Mouse (Mus musculus) NIH3T3 (cell line): Measurements from ENCODE around the gene Rtkn.

Experiments used
- DNase-seq: peaks from one replicate; pipeline ENCODE4 v3.0.0-alpha.2; 2012; ENCODE audit warnings: low read depth

The Rtkn gene

DNA sequence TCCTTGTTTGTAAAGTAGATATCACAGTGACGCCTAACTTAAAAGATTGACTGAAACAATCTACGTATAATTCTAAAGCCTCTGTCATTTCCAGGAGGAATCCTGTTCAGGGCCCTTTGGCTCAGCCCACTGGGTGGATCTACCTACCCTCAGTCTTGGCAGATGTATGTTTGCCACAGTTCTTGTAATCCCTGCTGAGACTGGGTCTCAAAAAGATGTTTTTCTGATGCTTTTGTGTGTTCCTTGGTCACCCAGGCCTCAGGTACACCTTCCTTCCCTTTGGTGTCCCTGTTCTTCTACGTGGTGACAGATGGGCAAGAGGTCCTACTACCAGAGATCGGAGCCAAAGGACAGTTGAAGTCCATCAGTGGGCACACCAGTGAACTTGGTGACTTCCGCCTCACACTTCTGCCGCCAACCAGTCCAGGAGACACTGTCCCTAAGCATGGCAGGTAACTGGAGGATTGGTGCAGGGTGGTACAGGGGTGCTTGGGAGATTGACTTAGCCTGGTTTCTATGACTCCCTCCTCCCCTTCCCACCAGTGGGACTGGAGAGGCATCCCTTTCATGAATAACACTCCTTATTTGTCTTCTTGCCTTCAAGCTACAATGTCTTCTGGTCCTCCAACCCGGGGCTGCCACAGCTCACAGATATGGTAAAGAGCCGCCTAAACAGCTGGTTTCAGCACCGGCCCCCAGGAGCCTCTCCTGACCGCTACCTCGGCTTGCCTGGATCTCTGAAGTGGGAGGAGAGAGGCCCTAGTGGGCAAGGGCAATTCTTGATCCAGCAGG, 18.7 kb upstream of the Rtkn start:
- no peak for DNase-seq

DNA sequence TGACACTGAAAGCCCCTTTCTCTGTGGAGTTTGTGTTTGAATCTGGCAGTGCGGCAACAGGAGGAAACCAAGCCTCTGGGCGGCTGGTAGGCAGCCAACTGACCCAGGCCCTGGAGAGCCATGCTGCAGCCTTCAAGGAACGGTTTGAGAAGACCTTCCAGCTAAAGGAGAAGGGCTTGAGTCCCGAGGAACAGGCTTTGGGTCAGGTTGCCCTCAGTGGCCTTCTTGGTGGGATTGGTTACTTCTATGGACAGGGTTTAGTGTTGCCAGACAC, 18.2 kb upstream of the Rtkn start:
- DNase-seq = no peak

DNA sequence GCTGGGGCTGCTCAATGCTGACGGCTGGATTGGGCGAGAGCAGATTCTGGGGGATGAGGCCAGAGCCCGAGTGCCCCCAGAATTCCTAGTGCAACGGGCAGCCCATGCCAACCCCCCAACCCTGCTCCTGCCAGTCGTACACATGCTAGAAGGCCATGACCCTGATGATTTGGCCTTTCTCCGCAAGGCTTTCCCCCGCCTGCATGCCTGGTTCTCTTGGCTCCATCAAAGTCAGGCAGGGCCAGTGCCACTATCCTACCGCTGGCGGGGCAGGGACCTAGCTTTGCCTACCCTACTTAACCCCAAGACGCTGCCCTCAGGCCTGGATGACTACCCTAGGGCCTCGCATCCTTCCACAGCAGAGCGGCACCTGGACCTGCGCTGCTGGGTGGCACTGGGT, 17.6 kb upstream of the Rtkn start:
- DNase-seq = no peak

DNA sequence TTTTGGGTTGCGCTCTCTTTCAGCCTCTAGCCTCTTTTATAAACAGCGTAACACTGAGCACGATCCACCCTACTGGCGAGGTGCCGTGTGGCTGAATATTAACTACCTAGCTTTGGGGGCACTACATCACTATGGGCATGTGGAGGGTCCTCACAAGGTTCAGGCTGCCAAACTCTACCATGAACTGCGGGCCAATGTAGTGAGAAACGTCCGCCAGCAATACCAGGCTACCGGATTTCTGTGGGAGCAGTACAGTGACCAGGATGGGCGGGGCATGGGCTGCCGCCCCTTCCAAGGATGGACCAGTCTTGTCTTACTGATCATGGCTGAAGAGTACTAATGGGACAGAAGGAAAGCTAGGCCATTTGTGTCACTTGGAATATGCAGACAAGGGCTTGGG, 16.9 kb upstream of the Rtkn start:
- DNase-seq = no peak

DNA sequence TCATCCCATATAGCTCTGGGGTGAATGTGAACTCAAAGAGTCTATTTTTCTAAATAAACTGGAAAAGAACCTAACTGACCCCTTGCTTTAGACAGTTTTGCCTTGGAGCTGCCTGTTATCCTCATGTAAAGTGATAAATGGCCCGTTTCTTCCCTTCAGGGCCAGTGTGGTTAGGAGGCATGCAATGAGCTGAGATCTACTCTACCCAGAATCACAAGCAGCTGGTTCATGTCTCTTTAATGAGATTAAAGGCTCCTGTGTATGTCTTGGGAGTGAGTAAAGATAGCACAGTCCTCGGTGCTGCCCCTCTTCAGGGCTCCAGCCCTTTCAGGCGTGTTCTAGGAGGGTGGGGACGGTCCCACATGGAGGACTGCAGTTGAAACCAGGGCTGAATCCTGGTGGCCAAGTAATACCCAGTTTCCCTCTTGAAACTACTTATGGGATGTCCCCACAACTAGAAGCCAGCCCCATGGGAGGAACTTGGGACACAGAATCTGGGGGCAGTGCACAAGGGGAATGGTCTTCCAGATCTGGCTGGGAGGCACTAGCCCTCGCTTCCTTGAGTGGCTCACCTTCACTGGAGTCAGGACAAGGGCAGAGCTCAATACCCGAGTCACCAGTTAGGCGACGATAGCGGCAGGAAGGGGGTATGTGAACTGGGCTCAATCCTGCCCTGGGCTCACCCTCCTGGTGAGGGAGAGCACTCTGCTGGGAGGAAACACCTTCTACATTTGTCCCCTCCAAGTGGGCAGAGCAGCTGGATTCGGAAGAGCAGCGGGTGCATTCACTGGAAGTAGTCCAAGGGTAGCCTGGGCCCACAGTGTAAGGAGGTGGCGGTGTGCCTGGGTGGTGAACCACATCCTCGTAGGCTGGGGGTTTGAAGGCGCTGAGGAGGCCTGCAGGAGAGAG, 16.2 kb upstream of the Rtkn start:
- no peak for DNase-seq

DNA sequence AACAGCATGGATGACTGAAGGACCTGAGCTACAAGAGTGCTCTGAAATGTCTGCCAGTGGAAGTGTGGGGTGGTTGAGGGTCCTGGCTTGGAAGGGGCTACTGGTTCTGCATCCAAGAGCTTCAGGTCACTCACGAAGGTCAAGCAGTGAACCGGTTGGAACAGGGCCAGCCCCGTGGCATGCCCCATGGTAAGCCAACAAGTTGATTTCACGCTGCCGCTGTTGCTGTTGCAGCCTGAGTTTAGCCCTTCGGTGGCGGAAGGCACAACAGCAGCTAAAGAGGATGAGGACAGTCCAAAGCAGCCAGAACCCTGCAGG, 15.6 kb upstream of the Rtkn start:
- no peak for DNase-seq

DNA sequence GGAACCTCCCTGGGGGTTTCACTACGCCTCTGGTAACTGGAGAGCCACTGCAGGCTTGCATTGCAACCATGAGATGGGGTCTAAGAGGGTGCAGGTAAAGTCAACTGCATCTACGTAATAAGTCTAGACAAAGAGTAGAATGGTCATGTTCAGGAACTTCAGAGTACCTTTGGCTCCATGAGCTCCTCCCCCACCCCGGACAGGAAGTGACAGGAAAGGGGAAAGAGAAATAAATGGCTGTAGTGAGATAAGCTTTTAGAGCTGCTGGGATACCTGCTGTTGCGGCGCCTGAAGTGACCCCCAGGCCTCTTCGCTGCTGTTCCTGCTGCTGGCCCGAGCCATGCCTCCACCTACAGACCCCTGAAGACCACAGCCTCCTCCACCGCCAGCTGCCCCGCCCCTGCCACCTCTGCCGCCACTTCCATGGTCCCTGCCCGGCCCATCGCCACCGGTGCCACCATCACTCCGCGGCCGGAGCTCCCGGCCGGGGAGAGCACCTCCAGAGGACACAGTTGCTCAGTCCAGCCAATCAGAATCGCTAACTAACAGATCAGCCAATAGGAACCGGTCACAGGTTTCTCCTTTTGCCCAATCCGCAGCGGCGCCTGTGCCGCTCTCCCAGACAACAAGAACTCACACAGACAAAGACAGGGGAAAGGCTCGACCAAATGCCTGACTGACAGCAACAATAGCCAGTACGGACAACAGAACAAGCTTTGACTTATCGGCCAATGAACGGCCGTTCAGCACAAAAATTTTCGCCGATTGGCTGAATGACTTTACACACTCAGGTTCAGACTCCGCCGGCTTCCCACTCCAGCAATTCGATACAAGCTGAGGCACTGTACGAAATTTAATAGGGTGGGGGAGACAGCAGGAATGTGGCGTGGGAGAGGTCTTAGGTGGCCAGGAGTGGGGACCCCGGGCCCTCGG, 14.1 kb upstream of the Rtkn start, which contains the start of gene Wbp1:
Gene Wbp1, minus strand, starts transcription at position 630 of the 933 bp plus-strand sequence.
- peak; percentile 99 for DNase-seq

DNA sequence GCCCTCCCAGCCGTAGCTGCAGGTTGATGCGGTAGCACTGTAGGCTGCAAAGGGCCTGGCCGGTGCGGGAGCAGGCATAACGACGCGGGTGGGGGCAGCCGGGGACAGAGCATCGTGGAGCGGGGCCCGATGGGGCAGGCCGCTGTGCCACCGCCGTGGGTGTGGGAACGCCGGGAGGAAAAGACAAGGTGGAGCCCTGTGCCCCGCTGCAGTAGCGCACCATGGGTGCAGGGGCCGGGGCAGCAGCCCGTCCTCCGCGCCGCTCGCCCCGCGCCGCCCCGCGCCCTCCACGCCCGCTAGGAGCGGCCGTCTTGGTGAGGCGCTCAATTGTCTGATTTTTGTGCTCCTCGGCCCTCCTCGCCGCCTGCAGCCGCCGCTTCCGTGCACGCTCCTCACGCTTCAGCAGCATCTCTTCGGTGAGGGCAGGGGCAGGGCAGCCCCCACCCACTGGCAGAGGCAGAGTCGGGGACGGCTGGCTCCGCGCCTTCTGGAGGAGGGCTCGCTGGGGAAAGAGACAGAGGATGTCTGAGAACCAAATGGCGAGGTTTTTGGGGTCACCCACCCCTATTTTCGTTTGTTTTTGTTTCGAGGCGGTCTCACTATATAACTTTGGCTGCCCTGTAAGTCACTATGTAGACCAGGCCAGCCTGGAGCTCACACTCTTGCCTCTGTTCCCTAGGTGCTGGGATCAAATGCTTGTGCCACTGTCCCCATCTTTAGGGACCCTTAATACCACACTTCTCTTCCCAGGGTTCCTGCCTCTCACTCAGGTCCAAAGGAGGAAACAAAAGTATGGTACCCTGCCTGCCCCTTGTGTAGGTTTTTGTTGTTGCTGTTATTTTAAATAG, 13.2 kb upstream of the Rtkn start:
- no peak for DNase-seq

DNA sequence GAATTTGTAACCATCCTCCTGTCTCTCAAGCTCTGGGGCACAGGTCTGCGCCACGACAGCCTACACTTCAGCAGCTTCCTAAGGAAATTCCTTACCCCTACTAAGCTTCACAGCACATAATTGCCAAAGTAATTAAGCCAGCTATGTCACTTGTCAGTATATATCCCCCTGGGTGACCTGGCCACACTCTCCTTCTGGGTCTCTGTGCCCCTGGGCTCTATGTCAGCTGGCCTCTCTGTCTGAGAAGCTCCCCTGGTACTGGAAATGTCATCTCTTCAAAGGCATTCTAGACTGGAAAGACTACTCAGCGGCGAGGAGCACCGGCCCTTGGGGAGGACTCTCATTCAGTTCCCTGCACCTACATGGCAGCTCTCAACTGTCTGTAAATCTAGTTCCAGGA, 12.3 kb upstream of the Rtkn start:
- DNase-seq = no peak

DNA sequence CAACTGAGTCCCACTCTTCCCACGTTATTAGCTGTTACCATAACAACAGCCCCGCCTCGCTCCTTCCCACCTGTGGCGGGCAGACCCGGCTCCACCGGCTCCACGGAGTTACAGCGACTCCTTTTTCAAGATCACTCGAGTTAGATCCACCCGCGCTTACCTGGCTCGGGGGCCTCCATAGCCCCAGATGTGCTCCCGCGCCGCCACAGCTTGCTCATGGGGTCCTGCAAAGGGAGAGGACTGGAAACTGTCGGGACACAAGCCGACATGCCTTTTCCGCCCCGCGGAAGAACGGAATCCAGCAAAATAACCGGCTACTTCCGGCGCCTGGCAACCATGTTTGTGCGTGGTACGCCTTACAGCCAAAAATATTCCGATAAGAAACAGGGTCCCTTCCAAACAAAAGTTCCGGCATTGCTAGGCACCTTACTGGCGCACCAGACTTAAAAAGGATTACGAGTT, 10.4 kb upstream of the Rtkn start:
- DNase-seq = peak; percentile 99

DNA sequence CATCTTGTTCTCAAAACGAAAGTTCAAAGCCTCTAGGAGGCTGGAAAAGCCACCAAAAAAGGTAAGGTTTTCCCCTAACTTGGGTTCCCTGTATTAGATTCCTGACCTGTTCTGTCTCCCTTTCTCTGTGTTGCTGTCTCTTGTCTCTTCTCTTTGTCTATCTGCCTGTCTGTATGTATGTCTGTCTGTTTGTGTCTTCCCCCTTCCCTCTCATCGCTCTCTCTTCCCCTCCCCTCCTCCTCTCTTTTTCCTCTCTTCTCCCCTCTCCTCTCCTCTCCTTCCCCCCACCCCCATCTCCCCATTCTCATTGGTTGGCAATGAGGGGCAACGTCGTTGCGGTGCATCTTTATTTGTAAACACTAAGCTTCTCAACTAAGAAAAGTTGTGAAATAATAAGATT, 9.9 kb upstream of the Rtkn start, which contains the start of gene Ino80b:
Gene Ino80b, minus strand, starts transcription at position 101 of the 400 bp plus-strand sequence.
- no peak for DNase-seq

DNA sequence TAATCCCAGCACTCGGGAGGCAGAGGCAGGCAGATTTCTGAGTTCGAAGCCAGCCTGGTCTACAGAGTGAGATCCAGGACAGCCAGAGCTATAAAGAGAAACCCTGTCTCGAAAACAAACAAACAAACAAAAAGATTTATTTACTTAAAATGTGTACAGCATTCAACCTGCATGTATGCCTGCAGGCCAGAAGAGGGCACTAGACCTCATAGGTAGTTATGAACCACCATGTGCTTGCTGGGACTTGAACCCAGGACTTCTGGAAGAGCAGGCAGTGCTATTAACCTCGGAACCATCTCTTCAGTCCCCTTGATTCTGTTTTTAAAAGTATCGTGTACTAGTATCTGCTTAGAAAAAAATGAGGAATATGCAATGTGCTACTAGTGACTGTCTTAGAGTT, 7.8 kb upstream of the Rtkn start:
- no peak for DNase-seq

DNA sequence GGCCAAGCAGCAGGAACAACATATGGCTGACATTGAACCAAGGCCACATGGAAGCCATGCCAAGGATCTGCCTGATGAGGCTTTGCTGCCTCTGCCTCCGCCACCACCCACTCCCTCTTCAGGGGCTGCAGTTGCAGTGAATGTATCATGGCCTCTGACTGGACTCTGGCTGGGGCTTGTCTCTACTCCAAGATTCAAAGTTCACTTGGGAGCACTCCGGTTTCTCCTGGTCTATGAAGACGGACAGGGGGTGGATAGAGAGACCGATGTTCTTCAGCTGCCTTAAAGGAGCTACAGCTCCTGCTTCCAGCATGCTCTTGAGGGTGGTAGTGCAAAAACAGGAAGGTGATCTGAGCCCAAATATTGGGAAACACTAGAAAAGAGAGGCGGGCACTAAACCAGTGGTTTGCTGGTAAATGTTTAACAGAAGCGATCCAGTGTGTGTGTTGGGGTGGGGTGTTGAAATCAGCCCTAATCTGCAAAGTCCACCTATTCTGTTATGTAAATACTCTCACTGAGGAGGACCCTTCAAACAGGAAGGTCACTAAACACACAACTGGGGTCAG, 3.7 kb upstream of the Rtkn start:
- peak; percentile 49 for DNase-seq

DNA sequence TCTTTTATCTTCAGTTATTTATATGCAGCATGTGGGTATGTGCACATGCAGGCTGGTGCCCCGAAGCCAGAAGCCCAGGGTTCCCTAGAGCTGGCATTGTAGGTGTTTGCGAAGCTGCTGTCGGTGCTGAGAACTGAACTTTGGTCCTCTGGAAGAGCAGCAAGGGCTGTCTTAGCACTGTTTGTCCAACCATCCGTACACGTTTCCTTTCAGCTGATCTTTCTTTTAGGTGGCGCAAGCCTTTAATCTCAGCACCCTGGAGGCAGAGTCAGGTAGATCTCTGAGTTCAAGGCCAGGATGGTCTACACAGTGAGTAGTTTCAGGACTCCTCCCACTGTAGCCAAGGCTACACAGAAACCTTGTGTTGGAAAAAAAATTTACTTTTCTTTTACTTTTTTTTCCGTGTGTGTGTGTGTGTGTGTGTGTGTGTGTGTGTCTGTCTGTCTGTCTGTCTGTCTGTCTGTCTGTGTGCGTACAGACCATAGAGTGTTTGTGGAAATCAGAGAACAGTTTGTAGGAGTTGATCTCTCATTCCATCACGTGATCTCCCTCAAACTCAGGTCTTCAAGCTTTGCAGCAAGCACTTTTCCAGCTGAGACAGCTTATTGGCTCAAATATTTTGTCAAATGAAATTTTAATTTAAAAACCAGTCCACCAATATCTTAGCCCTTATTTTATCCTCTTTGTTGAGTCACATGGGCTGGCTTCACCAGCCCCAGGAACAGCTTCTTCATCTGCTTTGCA, 2.9 kb upstream of the Rtkn start:
- no peak for DNase-seq

DNA sequence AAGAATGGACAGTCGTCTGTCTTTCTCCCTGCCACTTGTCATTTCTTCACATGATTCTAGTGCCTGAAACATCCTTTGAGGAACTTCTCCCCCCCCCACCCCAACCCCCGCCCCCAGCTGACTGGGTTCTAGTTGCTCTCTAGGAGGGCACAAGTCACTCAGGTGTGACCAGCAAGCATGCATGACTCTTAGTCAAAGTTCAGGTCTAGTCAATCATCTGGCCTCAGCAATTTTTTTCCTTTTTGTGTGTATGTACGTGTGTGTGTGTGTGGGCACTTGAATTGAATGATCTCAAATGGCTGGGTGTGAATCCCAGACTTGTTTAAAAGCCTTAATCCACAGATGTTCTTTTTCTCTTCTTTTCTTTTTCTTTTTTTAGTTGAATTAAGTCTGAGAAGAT, 1.0 kb upstream of the Rtkn start:
- DNase-seq = no peak

DNA sequence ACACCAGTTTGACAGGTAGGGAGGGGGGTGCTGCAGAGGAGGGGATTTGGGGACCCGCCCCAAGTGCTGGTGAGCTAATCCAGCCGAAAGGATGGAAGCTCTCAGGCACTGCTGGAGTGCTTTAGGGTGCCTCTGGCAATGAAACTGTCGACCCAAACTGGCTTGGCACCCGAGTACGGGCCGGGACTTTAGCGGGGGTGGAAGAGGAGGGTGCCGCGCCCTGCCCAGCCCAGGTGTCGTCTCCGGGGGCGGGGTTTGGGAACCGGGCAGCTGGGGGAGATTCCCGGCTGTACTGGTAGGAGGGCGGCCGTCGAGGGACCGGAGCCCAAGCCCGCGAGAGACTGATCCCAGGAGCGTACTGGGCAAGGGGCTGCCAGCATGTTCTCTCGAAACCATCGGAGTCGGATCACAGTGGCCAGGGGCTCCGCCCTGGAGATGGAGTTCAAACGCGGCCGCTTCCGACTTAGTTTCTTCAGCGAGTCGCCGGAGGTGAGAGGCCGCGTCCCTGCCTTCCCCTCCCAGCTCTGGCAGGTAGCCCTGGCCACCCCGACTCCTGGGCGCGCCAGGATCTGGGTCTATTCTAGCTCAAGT, 403 bp downstream of the Rtkn start:
- DNase-seq = peak; percentile 43

DNA sequence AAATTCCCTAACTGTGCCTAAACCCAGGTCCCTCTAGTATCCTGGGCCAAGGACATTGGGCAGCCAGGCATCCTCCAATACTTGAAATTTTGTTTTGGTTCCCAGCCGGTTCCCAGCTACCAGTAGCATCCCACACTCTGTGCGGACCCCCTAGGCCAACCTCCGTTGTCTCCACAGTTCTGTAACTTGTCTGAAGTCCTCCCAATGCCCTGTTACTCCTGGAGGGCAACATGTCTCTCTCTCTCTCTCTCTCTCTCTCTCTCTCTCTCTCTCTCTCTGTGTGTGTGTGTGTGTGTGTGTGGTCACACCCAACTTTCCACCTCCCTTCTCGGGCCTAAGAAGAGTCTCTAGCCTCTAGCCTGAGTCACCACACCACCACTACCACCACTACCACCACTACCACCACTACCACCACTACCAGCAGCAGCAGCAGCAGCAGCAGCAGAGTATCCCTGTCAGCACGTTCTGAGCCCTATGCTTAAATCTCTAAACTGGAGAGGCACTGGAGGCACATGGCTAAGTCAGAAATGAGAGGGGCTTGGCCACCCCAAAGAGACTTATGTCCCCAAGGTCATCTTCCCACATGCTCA, 1.1 kb downstream of the Rtkn start:
- peak; percentile 77 for DNase-seq

DNA sequence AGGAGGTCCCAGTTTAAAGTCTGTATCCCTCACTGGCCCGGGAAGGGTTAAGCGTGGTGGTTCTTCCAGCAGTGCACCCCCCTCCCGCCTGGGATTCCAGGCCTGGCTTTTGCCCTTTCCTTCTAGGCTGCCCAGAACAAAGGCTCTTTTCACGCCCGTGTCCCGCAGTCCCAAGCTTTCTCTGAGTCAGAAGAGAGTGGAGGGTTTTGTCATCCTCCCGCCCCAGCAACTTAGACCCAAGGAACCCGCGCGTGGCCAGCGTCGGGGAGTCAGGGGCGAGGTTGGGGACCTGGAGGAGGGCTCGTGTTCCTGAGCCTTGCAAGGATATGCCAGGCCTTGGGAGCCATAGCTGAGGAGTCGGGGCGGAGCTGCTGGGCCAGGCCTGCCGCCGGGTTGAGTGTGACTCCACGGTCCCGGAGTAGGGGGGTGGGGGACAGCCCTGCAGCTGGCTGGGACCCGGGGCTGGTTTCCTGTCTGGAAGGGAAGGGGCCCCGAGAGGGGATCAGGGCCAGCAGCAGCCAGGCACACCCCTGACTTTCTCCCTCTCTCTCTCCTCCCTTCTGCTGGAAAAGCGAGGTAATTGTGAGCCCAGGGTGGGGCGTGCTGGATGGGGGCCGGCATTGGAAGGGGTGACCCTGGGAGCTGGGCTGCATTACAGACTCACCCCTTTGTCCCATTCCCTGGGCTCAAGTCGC, 1.8 kb downstream of the Rtkn start:
- peak; percentile 84 for DNase-seq

DNA sequence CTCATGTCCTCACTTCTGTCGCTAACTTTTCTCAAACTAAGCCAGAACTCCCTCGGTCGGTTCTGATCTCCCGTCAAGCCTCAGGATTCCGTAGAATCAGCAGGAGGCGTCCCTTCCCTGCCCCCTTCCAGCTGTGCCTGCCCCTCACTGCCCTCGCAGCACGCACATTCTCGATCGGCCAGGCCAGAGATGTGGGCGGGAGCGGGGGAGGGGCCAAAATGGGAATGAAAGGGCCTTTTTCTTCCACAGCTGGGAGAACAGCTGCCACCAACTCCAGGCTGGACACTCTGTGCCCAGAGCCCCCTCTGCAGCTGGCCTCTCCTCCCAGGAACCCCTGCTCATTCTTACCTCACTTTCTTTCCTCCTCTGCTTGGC, 2.3 kb downstream of the Rtkn start:
- peak; percentile 97 for DNase-seq
